Mouse (Mus musculus) heart, embryonic 11.5 days (tissue): ENCODE data around the gene Olfr140. TPM values are rescaled to one million over a fixed set of nuclear protein-coding genes. Genes with fewer than 3 reads are reported as not detected.

Source experiments
- ATAC-seq: fragments of 200-750 bp; cut with Nextera tagmentation; replicated peaks from 2 replicates; pipeline ENCODE4 v1.8.0; 2017; ENCODE audit warnings: moderate library complexity; ENCODE audit not compliant: insufficient number of reproducible peaks, low FRiP score, low TSS enrichment
- H3K27ac ChIP-seq: fragments of 300-500 bp; sonication (generic); 2 replicates; pipeline ENCODE4 v1.5.1; 2014; ENCODE audit warnings: mild to moderate bottlenecking, low read depth, low read length
- H3K27me3 ChIP-seq: fragments of 300-500 bp; sonication (generic); 2 replicates; pipeline ENCODE4 v1.6.1; 2014; ENCODE audit warnings: mild to moderate bottlenecking, low read length, mixed read lengths; ENCODE audit not compliant: control insufficient read depth, insufficient read depth
- H3K36me3 ChIP-seq: fragments of 300-500 bp; sonication (generic); 2 replicates; pipeline ENCODE4 v1.6.1; 2014; ENCODE audit warnings: mild to moderate bottlenecking, low read length, moderate library complexity, mixed read lengths; ENCODE audit not compliant: control insufficient read depth, insufficient read depth
- H3K4me1 ChIP-seq: fragments of 300-500 bp; sonication (generic); 2 replicates; pipeline ENCODE4 v1.6.1; 2014; ENCODE audit warnings: low read length; ENCODE audit not compliant: control insufficient read depth, insufficient read depth
- H3K4me2 ChIP-seq: fragments of 300-500 bp; sonication (generic); 2 replicates; pipeline ENCODE4 v1.6.1; 2014; ENCODE audit warnings: mild to moderate bottlenecking, moderate library complexity
- H3K4me3 ChIP-seq: fragments of 300-500 bp; sonication (generic); 2 replicates; pipeline ENCODE4 v1.5.1; 2014; ENCODE audit warnings: low read depth, low read length
- H3K9ac ChIP-seq: fragments of 300-500 bp; sonication (generic); 2 replicates; pipeline ENCODE4 v1.6.1; 2014; ENCODE audit warnings: mild to moderate bottlenecking, low read depth, low read length, moderate library complexity
- H3K9me3 ChIP-seq: fragments of 300-500 bp; sonication (generic); replicated peaks from 2 replicates; pipeline ENCODE4 v1.6.1; 2016; ENCODE audit warnings: low read length; ENCODE audit not compliant: control insufficient read depth
- WGBS: fragments of 180-500 bp; shearing (Covaris S2); extraction: QIAGEN DNeasy Blood & Tissue Kit; methylation state at CpG from one replicate; pipeline ENCODE4 v1.1.7; 2014; ENCODE audit not compliant: insufficient replicate concordance; 5-methylcytosine and 5-hydroxymethylcytosine counted together
- polyA plus RNA-seq: library from polyadenylated mRNA; unstranded; fragments of >200 nt; fragmentation: Nextera tagmentation; extraction: Ambion mirVana; gene quantifications from 2 replicates; pipeline ENCODE4 v1.2.1, GENCODE M21; 2014

The Olfr140 gene
- not detected in 2 replicates for polyA plus RNA-seq

- no peak within 1 kb of the TSS for H3K4me2 ChIP-seq
- H3K27me3 ChIP-seq = no peaks in the 10 kb centered on the region
- ATAC-seq = no peak
- no peaks in the 10 kb centered on the region for H3K4me1 ChIP-seq
- H3K9me3 ChIP-seq = no peaks in the 10 kb centered on the region
- no peaks in the 10 kb centered on the region for H3K36me3 ChIP-seq
- H3K27ac ChIP-seq = no peak within 1 kb of the TSS
- no peak within 1 kb of the TSS for H3K9ac ChIP-seq
- H3K4me3 ChIP-seq = no peak within 1 kb of the TSS
These were observed at the start of gene Olfr140 for GRCm38 (mm10) chr2:90063494-90063893. TSS of gene Olfr140 (minus strand) at chr2:90063594.

GRCm38 (mm10) chr2:90070065-90070464 is 6.7 kb upstream of the Olfr140 start:
- 67% methylated on average over 2 of the region's 2 CpGs for WGBS
- no peaks in the 10 kb centered on the region for H3K4me1 ChIP-seq
- no peaks in the 10 kb centered on the region for H3K27me3 ChIP-seq
- H3K36me3 ChIP-seq = no peaks in the 10 kb centered on the region
- H3K9me3 ChIP-seq = no peaks in the 10 kb centered on the region
- H3K4me2 ChIP-seq = no peak overlapping the region
- H3K4me3 ChIP-seq = no peak overlapping the region
- no peak overlapping the region for H3K9ac ChIP-seq
- no peak for ATAC-seq
- H3K27ac ChIP-seq = no peak overlapping the region

GRCm38 (mm10) chr2:90035037-90035436 is 28.4 kb downstream of the Olfr140 start, which contains the start of gene Olfr1265:
TSS of gene Olfr1265 (plus strand) at chr2:90035337.
- Histone ChIP-seq H3K27ac (no peak within 1 kb of the TSS), H3K36me3 (no peaks in the 10 kb centered on the region), H3K9me3 (no peaks in the 10 kb centered on the region), H3K4me3 (no peak within 1 kb of the TSS), H3K27me3 (no peaks in the 10 kb centered on the region), H3K4me2 (no peak within 1 kb of the TSS), H3K4me1 (no peaks in the 10 kb centered on the region), H3K9ac (no peak within 1 kb of the TSS)
- ATAC-seq = no peak

- Histone ChIP-seq H3K4me3 (no peak within 1 kb of the TSS), H3K9me3 (no peaks in the 10 kb centered on the region), H3K4me1 (no peaks in the 10 kb centered on the region), H3K27ac (no peak within 1 kb of the TSS), H3K9ac (no peak within 1 kb of the TSS), H3K36me3 (no peaks in the 10 kb centered on the region), H3K27me3 (no peaks in the 10 kb centered on the region), H3K4me2 (no peak within 1 kb of the TSS)
- WGBS = 70% methylated on average over 2 of the region's 2 CpGs
- no peak for ATAC-seq
These were observed 37.9 kb downstream of the Olfr140 start, which contains the start of gene Olfr1264 for GRCm38 (mm10) chr2:90025477-90025876. TSS of gene Olfr1264 (minus strand) at chr2:90025577.

- Histone ChIP-seq H3K4me1 (no peaks in the 10 kb centered on the region), H3K4me3 (no peak within 1 kb of the TSS), H3K36me3 (no peaks in the 10 kb centered on the region), H3K27me3 (no peaks in the 10 kb centered on the region), H3K9me3 (no peaks in the 10 kb centered on the region), H3K27ac (no peak within 1 kb of the TSS), H3K4me2 (no peak within 1 kb of the TSS), H3K9ac (no peak within 1 kb of the TSS)
- no peak for ATAC-seq
- WGBS = 74% methylated on average over 2 of the region's 2 CpGs
These were observed 51.6 kb downstream of the Olfr140 start, which contains the start of gene Olfr1263 for GRCm38 (mm10) chr2:90011831-90012230. TSS of gene Olfr1263 (plus strand) at chr2:90012131.

- no peaks in the 10 kb centered on the region for H3K27me3 ChIP-seq
- H3K9ac ChIP-seq = no peak within 1 kb of the TSS
- H3K27ac ChIP-seq = no peak within 1 kb of the TSS
- H3K4me2 ChIP-seq = no peak within 1 kb of the TSS
- H3K36me3 ChIP-seq = no peaks in the 10 kb centered on the region
- no peak for ATAC-seq
- H3K4me3 ChIP-seq = no peak within 1 kb of the TSS
- H3K9me3 ChIP-seq = no peaks in the 10 kb centered on the region
- no peaks in the 10 kb centered on the region for H3K4me1 ChIP-seq
These were observed 63.5 kb downstream of the Olfr140 start, which contains the start of gene Olfr1262 for GRCm38 (mm10) chr2:89999845-90000244. TSS of gene Olfr1262 (plus strand) at chr2:90000145.

Other genes with a start within 250 kb of the Olfr140 start
- not detected in 2 replicates for gene Olfr1256, start 222.0 kb downstream of the Olfr140 start, polyA plus RNA-seq
- gene Olfr48, start 215.4 kb downstream of the Olfr140 start, polyA plus RNA-seq = not detected in 2 replicates
- not detected in 2 replicates for gene Olfr1257, start 185.2 kb downstream of the Olfr140 start, polyA plus RNA-seq
- gene Olfr1258, start 136.3 kb downstream of the Olfr140 start, polyA plus RNA-seq = not detected in 2 replicates
- not detected in 2 replicates for gene Olfr1259, start 114.9 kb downstream of the Olfr140 start, polyA plus RNA-seq
- gene Olfr1260, start 89.3 kb downstream of the Olfr140 start, polyA plus RNA-seq = not detected in 2 replicates
- not detected in 2 replicates for gene Olfr1261, start 72.4 kb downstream of the Olfr140 start, polyA plus RNA-seq
- gene Olfr1262, start 63.4 kb downstream of the Olfr140 start, polyA plus RNA-seq = not detected in 2 replicates
- gene Olfr1263, start 51.5 kb downstream of the Olfr140 start, polyA plus RNA-seq = not detected in 2 replicates
- not detected in 2 replicates for gene Olfr1264, start 38.0 kb downstream of the Olfr140 start, polyA plus RNA-seq
- gene Olfr1265, start 28.3 kb downstream of the Olfr140 start, polyA plus RNA-seq = not detected in 2 replicates
- gene Olfr1269, start 57.8 kb upstream of the Olfr140 start, polyA plus RNA-seq = not detected in 2 replicates
- not detected in 2 replicates for gene Olfr32, start 78.7 kb upstream of the Olfr140 start, polyA plus RNA-seq
- gene Olfr1270, start 89.5 kb upstream of the Olfr140 start, polyA plus RNA-seq = not detected in 2 replicates
- not detected in 2 replicates for gene Olfr1506, start 160.9 kb upstream of the Olfr140 start, polyA plus RNA-seq
- not detected in 2 replicates for gene Olfr142, start 194.0 kb upstream of the Olfr140 start, polyA plus RNA-seq
- not detected in 2 replicates for gene Olfr1271, start 207.4 kb upstream of the Olfr140 start, polyA plus RNA-seq
- not detected in 2 replicates for gene Olfr1272, start 229.2 kb upstream of the Olfr140 start, polyA plus RNA-seq